Mouse (Mus musculus) lung, embryonic 14.5 days (tissue): Measurements from ENCODE around the gene Slc4a5. TPM values are rescaled to one million over a fixed set of nuclear protein-coding genes. Genes with fewer than 3 reads are reported as not detected.

ENCODE experiments used
- ATAC-seq: fragments of 200-750 bp; cut with Nextera tagmentation; 2 replicates; pipeline ENCODE4 v1.8.0; 2017; ENCODE audit warnings: mild to moderate bottlenecking, moderate TSS enrichment, moderate library complexity; ENCODE audit not compliant: insufficient read depth
- DNase-seq: peaks from one replicate; pipeline ENCODE4 v3.0.0-alpha.2; 2015
- H3K27ac ChIP-seq: fragments of 300-500 bp; sonication (generic); 2 replicates; pipeline ENCODE4 v1.5.1; 2014; ENCODE audit warnings: low read depth, mild to moderate bottlenecking, moderate library complexity
- H3K27me3 ChIP-seq: fragments of 300-500 bp; sonication (generic); 2 replicates; pipeline ENCODE4 v1.6.1; 2014; ENCODE audit warnings: low read length, control low read depth; ENCODE audit not compliant: insufficient read depth
- H3K36me3 ChIP-seq: fragments of 300-500 bp; sonication (generic); 2 replicates; pipeline ENCODE4 v1.6.1; 2014; ENCODE audit warnings: control low read depth; ENCODE audit not compliant: insufficient read depth
- H3K4me1 ChIP-seq: fragments of 300-500 bp; sonication (generic); 2 replicates; pipeline ENCODE4 v1.6.1; 2014; ENCODE audit warnings: antibody characterized with exemption, control low read depth; ENCODE audit not compliant: insufficient read depth
- H3K4me2 ChIP-seq: fragments of 300-500 bp; sonication (generic); 2 replicates; pipeline ENCODE4 v1.6.1; 2014; ENCODE audit warnings: mild to moderate bottlenecking
- H3K4me3 ChIP-seq: fragments of 300-500 bp; sonication (generic); 2 replicates; pipeline ENCODE4 v1.5.1; 2014; ENCODE audit warnings: low read depth, low read length
- H3K9ac ChIP-seq: fragments of 300-500 bp; sonication (generic); 2 replicates; pipeline ENCODE4 v1.6.1; 2014
- H3K9me3 ChIP-seq: fragments of 300-500 bp; sonication (generic); 2 replicates; pipeline ENCODE4 v1.6.1; 2016; ENCODE audit warnings: low read depth, low read length, control low read depth
- CTCF ChIP-seq: IDR thresholded peaks from 2 replicates; pipeline ENCODE4 v1.5.1; 2016; ENCODE audit warnings: antibody characterized with exemption, low read depth
- WGBS: fragments of 180-500 bp; shearing (Covaris S2); extraction: QIAGEN DNeasy Blood & Tissue Kit; methylation state at CpG from one replicate; pipeline ENCODE4 v1.1.7; 2014; 5-methylcytosine and 5-hydroxymethylcytosine counted together
- polyA plus RNA-seq: library from polyadenylated mRNA; unstranded; fragments of >200 nt; fragmentation: Nextera tagmentation; extraction: Ambion mirVana; gene quantifications from 2 replicates; pipeline ENCODE4 v1.2.1, GENCODE M21; 2014

The Slc4a5 gene
- polyA plus RNA-seq, 1 experiment from 2014 or later = 0.61 TPM

DNA sequence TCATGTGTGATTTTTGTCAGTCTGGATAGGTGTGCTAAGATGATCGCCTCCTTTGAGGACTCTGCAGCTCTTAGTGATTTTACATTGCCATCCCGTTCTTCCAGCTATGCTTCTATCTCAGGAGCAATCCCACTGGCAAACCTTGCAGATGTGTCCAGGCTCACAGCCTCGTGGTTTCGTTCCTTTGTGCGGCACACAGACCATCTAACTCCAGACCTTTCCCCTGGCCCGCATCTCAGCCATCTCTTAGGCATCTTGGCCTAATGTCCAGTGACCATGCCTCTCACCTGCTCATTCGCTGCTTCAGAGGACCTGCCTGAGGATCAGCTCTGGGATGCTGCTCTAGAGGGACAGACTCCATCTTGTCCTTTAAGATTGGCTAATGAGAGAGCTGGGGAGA lies 130.5 kb downstream of the Slc4a5 start:
- peak overlapping the region; percentile 80 for H3K4me2 ChIP-seq
- H3K4me1 ChIP-seq = no peaks in the 10 kb centered on the region
- TF ChIP-seq CTCF = no peak
- no peak for ATAC-seq
- 77% methylated on average over 7 of the region's 7 CpGs for WGBS
- H3K4me3 ChIP-seq = peak overlapping the region; percentile 61
- no peaks in the 10 kb centered on the region for H3K27me3 ChIP-seq
- DNase-seq = no peak
- H3K36me3 ChIP-seq = peaks cover 26% of the 10 kb centered on the region
- no peaks in the 10 kb centered on the region for H3K9me3 ChIP-seq
- no peak overlapping the region for H3K27ac ChIP-seq
- H3K9ac ChIP-seq = peak overlapping the region; percentile 79

DNA sequence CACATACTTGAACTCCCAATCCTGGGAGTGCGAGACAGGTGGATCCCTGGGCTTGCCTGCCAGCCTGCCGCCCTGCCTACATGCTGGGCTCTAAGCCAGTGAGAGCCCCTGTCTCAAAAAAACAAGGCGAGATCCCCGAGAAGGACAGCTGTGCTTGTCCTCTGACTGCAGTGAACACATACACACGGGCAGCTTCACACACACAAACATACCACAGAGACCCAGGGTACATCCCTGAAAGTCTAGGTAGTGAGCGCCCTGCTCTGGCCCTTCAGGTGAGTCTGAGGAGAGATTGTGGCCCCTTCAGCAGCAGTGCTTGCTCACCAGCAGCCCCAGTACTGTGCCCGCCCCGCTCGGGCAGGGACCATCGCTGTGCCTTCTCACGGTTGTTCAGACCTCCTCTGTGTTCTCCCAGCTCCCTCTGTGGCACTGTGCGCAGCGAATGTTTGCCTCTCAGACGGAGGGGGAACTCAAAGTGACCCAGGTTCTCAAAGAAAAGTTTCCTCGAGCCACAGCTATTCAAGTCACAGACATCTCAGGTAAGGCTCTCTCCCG lies 131.3 kb downstream of the Slc4a5 start:
- Histone ChIP-seq H3K27ac (no peak overlapping the region), H3K4me3 (no peak overlapping the region), H3K4me1 (no peaks in the 10 kb centered on the region), H3K9ac (no peak overlapping the region; the same call in 1 of the 2 replicates), H3K4me2 (no peak overlapping the region), H3K27me3 (no peaks in the 10 kb centered on the region), H3K36me3 (peaks cover 33% of the 10 kb centered on the region), H3K9me3 (no peaks in the 10 kb centered on the region)
- 84% methylated on average over 16 of the region's 16 CpGs for WGBS
- ATAC-seq (no peak), DNase-seq (no peak)
- no peak for TF ChIP-seq CTCF

DNA sequence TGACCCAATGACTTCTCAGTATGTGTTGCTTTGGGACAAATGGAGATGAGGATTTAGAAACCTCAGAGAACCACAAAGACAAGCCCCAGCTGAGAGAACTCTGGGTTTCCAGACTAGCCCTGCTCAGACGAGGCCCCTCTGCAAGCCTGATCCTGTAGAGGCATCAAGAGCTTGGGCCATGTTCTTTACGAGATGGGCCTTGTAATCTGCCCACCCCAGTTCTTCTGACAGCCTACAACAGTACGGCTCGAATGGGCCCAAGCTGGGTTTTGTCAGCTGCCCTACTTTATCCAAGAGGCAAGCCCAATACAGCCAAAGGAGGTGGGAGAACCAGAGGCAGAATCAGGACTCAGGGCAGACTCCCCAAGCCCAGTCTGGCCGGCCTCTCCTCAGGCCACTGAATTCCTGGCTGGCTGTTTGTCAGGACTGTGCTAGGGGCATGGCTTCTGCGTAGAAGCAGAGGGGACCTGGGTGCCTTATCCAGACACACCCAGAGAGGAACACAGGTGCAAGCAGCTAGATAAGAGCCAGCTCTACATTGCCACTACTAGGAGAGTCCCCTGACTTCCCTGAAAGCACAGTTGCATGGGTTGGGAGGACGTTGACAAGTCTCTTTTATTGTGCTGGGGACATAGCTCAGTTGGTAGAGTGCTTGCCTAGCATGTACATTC lies 132.0 kb downstream of the Slc4a5 start:
- no peak overlapping the region for H3K27ac ChIP-seq
- H3K9me3 ChIP-seq = no peaks in the 10 kb centered on the region
- H3K4me3 ChIP-seq = no peak overlapping the region
- WGBS = 78% methylated on average over 7 of the region's 7 CpGs
- peaks cover 37% of the 10 kb centered on the region for H3K36me3 ChIP-seq
- no peak overlapping the region; the same call in 1 of the 2 replicates for H3K9ac ChIP-seq
- ATAC-seq = no peak
- no peak for DNase-seq
- H3K4me2 ChIP-seq = peak overlapping the region; percentile 20; the same call in 1 of the 2 replicates
- H3K27me3 ChIP-seq = no peaks in the 10 kb centered on the region
- no peak for TF ChIP-seq CTCF
- no peaks in the 10 kb centered on the region for H3K4me1 ChIP-seq

DNA sequence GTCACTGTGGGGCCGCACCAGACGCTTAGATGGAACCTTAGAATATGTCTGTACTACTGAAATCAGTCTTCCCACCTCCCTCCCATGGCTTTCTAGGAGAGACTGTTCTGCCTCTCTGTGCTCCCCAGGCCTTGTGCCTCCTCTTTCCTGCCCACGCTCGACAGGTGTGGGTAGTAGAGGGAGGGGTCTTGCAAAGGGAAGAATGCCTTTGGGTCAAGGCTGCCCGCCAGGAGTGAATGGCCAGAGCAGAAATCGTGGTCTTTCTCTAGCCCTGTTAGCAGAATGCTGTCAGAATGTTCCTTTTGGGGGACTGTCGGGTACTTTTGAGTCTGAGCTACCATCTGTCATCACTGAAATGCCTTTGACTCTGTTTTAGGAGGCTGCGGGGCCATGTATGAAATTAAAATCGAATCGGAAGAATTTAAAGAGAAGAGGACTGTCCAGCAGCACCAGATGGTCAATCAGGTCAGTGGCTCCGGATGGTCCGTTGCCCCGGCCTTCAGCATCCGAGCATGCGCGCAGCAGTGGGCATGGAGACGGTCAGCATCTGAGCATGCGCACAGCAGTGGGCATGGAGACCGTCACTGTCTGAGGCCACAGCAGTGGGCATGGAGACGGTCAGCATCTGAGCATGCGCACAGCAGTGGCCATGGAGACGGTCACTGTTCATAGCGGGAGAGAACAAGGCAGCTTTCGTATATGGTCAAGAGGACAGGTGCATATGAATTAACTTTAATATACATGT lies 133.2 kb downstream of the Slc4a5 start:
- peaks cover 48% of the 10 kb centered on the region for H3K36me3 ChIP-seq
- H3K4me3 ChIP-seq = no peak overlapping the region
- no peak overlapping the region for H3K9ac ChIP-seq
- WGBS = 92% methylated on average over 24 of the region's 24 CpGs
- no peak for DNase-seq
- no peaks in the 10 kb centered on the region for H3K27me3 ChIP-seq
- no peaks in the 10 kb centered on the region for H3K9me3 ChIP-seq
- H3K4me2 ChIP-seq = peak overlapping the region; percentile 35; the same call in 1 of the 2 replicates
- no peak for ATAC-seq
- TF ChIP-seq CTCF = no peak
- H3K27ac ChIP-seq = no peak overlapping the region
- no peaks in the 10 kb centered on the region for H3K4me1 ChIP-seq

Other genes with a start within 250 kb of the Slc4a5 start
- 11.9 and 12.0 TPM in 2 replicates for gene Dok1, start 186.4 kb upstream of the Slc4a5 start, polyA plus RNA-seq
- gene Loxl3, start 185.7 kb upstream of the Slc4a5 start, polyA plus RNA-seq = 19.5 and 19.8 TPM in 2 replicates
- gene Aup1, start 165.3 kb upstream of the Slc4a5 start, polyA plus RNA-seq = 134 and 144 TPM in 2 replicates
- 44.0 and 45.0 TPM in 2 replicates for gene Htra2, start 164.6 kb upstream of the Slc4a5 start, polyA plus RNA-seq
- gene Dqx1, start 162.0 kb upstream of the Slc4a5 start, polyA plus RNA-seq = 0.62 and 1.3 TPM in 2 replicates
- 0.25 and 0.95 TPM in 2 replicates for gene Tlx2, start 149.5 kb upstream of the Slc4a5 start, polyA plus RNA-seq
- 28.5 and 29.9 TPM in 2 replicates for gene Pcgf1, start 142.0 kb upstream of the Slc4a5 start, polyA plus RNA-seq
- 0.84 and 0.89 TPM in 2 replicates for gene Lbx2, start 133.5 kb upstream of the Slc4a5 start, polyA plus RNA-seq
- 2.6 and 3.0 TPM in 2 replicates for gene Ccdc142, start 118.2 kb upstream of the Slc4a5 start, polyA plus RNA-seq
- 2.3 and 2.9 TPM in 2 replicates for gene Gm42688, start 118.2 kb upstream of the Slc4a5 start, polyA plus RNA-seq
- gene Mrpl53, start 110.8 kb upstream of the Slc4a5 start, polyA plus RNA-seq = 134 TPM in 2 replicates
- gene Mogs, start 104.3 kb upstream of the Slc4a5 start, polyA plus RNA-seq = 53.7 and 66.6 TPM in 2 replicates
- gene Wbp1, start 98.3 kb upstream of the Slc4a5 start, polyA plus RNA-seq = 86.0 and 91.5 TPM in 2 replicates
- 12.7 and 13.3 TPM in 2 replicates for gene Ino80b, start 94.4 kb upstream of the Slc4a5 start, polyA plus RNA-seq
- 22.7 and 26.7 TPM in 2 replicates for gene Rtkn, start 84.4 kb upstream of the Slc4a5 start, polyA plus RNA-seq
- 5.6 and 8.5 TPM in 2 replicates for gene Wdr54, start 63.4 kb upstream of the Slc4a5 start, polyA plus RNA-seq
- 0.96 and 1.3 TPM in 2 replicates for gene 1700003E16Rik, start 63.4 kb upstream of the Slc4a5 start, polyA plus RNA-seq
- gene Dctn1, start 53.9 kb upstream of the Slc4a5 start, polyA plus RNA-seq = 91.6 and 94.1 TPM in 2 replicates
- gene Mthfd2, start 106.1 kb downstream of the Slc4a5 start, polyA plus RNA-seq = 41.6 and 47.3 TPM in 2 replicates
- gene Mob1a, start 106.2 kb downstream of the Slc4a5 start, polyA plus RNA-seq = 93.1 and 93.6 TPM in 2 replicates
- gene Bola3, start 129.3 kb downstream of the Slc4a5 start, polyA plus RNA-seq = 144 and 151 TPM in 2 replicates
- 34.4 and 36.9 TPM in 2 replicates for gene Tet3, start 239.3 kb downstream of the Slc4a5 start, polyA plus RNA-seq